Mouse (Mus musculus) CH12.LX (cell line): ENCODE measurements at regions not wholly inside any gene's neighbourhood (a gene's known extent, or its start where the extent isn't known, plus 50 kb on each side); places are given as distances from the start of the nearest gene placed in this dataset.

ENCODE experiments used
- DNase-seq: peaks from one replicate; pipeline ENCODE4 v3.0.0-alpha.2; 2013; ENCODE audit errors: extremely low read depth
- H3K27ac ChIP-seq: 2 replicates; pipeline ENCODE4 v1.5.1; 2012; ENCODE audit warnings: low read depth, mild to moderate bottlenecking, control low read depth, moderate library complexity; ENCODE audit not compliant: insufficient read depth
- H3K27me3 ChIP-seq: replicated peaks from 2 replicates; pipeline ENCODE3; 2012; ENCODE audit warnings: inconsistent platforms
- H3K36me3 ChIP-seq, 2 experiments: replicated peaks in 1 of 2; 2 replicates each; pipeline versions ENCODE3 to v1.6.1; 2012; ENCODE audit warnings: inconsistent platforms in 1 of 2, low read length in 1 of 2, mild to moderate bottlenecking in 1 of 2, mixed read lengths in 1 of 2, moderate library complexity in 1 of 2; ENCODE audit not compliant: control insufficient read depth in 1 of 2, insufficient read depth in 1 of 2
- H3K4me1 ChIP-seq, 2 experiments: 2 replicates each; pipeline ENCODE4 v1.6.1; 2012; ENCODE audit warnings: inconsistent platforms in 1 of 2, moderate library complexity in 1 of 2; ENCODE audit not compliant: insufficient read depth in 2 of 2, control insufficient read depth in 1 of 2
- H3K4me2 ChIP-seq: 2 replicates; pipeline ENCODE4 v1.6.1; 2012; ENCODE audit warnings: low read depth, mild to moderate bottlenecking, control low read depth; ENCODE audit not compliant: poor library complexity, insufficient read depth, severe bottlenecking
- H3K4me3 ChIP-seq, 3 experiments: fragments of 150-350 bp in 1 of 3; sonication (generic) in 1 of 3; replicated peaks in 1 of 3; 2 replicates each; pipeline versions ENCODE3 to v1.5.1; 2011 to 2012; ENCODE audit warnings: low read depth in 2 of 3, low read length in 2 of 3, mild to moderate bottlenecking in 2 of 3, moderate library complexity in 2 of 3, control low read depth in 1 of 3, improper control_type of control experiment in 1 of 3, inconsistent platforms in 1 of 3, mixed read lengths in 1 of 3; ENCODE audit not compliant: poor library complexity in 1 of 3
- H3K79me2 ChIP-seq: replicated peaks from 2 replicates; pipeline ENCODE4 v1.6.1; 2012; ENCODE audit warnings: mild to moderate bottlenecking, moderate library complexity; ENCODE audit not compliant: control insufficient read depth, poor library complexity, insufficient read depth, severe bottlenecking; ENCODE audit errors: extremely low read depth
- H3K9ac ChIP-seq: 2 replicates; pipeline ENCODE4 v1.6.1; 2012; ENCODE audit warnings: low read depth, mild to moderate bottlenecking, control low read depth, moderate library complexity; ENCODE audit not compliant: insufficient read depth
- H3K9me3 ChIP-seq: replicated peaks from 2 replicates; pipeline ENCODE3; 2012; ENCODE audit warnings: low read length, inconsistent platforms, mixed read lengths
- CHD1 ChIP-seq: IDR thresholded peaks from 2 replicates; pipeline ENCODE4 v1.6.1; 2012; ENCODE audit warnings: low read depth, low read length, improper control_type of control experiment, inconsistent platforms
- CTCF ChIP-seq, 2 experiments: IDR thresholded peaks in 1 of 2; conservative IDR thresholded peaks in 1 of 2; 2 replicates each; pipeline ENCODE4 v1.5.1; 2011 to 2012; ENCODE audit warnings: low read depth in 2 of 2, low read length in 2 of 2, improper control_type of control experiment in 1 of 2, inconsistent platforms in 1 of 2, mild to moderate bottlenecking in 1 of 2, moderate library complexity in 1 of 2
- ELF1 ChIP-seq: IDR thresholded peaks from 2 replicates; pipeline ENCODE4 v1.6.1; 2014; ENCODE audit warnings: low read depth, mild to moderate bottlenecking, inconsistent platforms, low read length, improper control_type of control experiment
- EP300 ChIP-seq: IDR thresholded peaks from 2 replicates; pipeline ENCODE4 v1.6.1; 2011; ENCODE audit warnings: low read length, improper control_type of control experiment
- IRF4 ChIP-seq: IDR thresholded peaks from 2 replicates; pipeline ENCODE4 v1.6.1; 2014; ENCODE audit warnings: low read depth, mild to moderate bottlenecking, inconsistent platforms, low read length, improper control_type of control experiment
- KAT2A ChIP-seq: IDR thresholded peaks from 2 replicates; pipeline ENCODE4 v1.6.1; 2012; ENCODE audit warnings: low read length, improper control_type of control experiment, inconsistent platforms; ENCODE audit not compliant: insufficient replicate concordance
- MAFK ChIP-seq: IDR thresholded peaks from 2 replicates; pipeline ENCODE4 v1.6.1; 2011; ENCODE audit warnings: low read length, improper control_type of control experiment; ENCODE audit not compliant: insufficient replicate concordance
- MAX ChIP-seq: IDR thresholded peaks from 2 replicates; pipeline ENCODE4 v1.6.1; 2011; ENCODE audit warnings: low read length, improper control_type of control experiment
- MEF2A ChIP-seq: IDR thresholded peaks from 2 replicates; pipeline ENCODE4 v1.6.1; 2014; ENCODE audit warnings: low read depth, mild to moderate bottlenecking, inconsistent platforms, low read length, improper control_type of control experiment, borderline replicate concordance
- MYC ChIP-seq: IDR thresholded peaks from 2 replicates; pipeline ENCODE4 v1.6.1; 2011; ENCODE audit warnings: low read depth, mild to moderate bottlenecking, improper control_type of control experiment, low read length
- NELFE ChIP-seq: IDR thresholded peaks from 2 replicates; pipeline ENCODE4 v1.6.1; 2011; ENCODE audit warnings: low read depth, low read length, improper control_type of control experiment
- NRF1 ChIP-seq: IDR thresholded peaks from 2 replicates; pipeline ENCODE4 v1.6.1; 2014; ENCODE audit warnings: low read depth, mild to moderate bottlenecking, inconsistent platforms, low read length, improper control_type of control experiment, moderate library complexity
- POLR2A ChIP-seq: IDR thresholded peaks from 2 replicates; pipeline ENCODE4 v1.6.1; 2011; ENCODE audit warnings: low read depth, mild to moderate bottlenecking, improper control_type of control experiment, low read length
- SIN3A ChIP-seq: IDR thresholded peaks from 2 replicates; pipeline ENCODE4 v1.6.1; 2012; ENCODE audit warnings: low read length, improper control_type of control experiment, inconsistent platforms
- SMC3 ChIP-seq: IDR thresholded peaks from 2 replicates; pipeline ENCODE4 v1.6.1; 2011; ENCODE audit warnings: low read depth, low read length, improper control_type of control experiment
- TBP ChIP-seq: conservative IDR thresholded peaks from 2 replicates; pipeline ENCODE4 v1.6.1; 2011; ENCODE audit warnings: low read depth, low read length, improper control_type of control experiment
- TCF12 ChIP-seq: IDR thresholded peaks from 2 replicates; pipeline ENCODE4 v1.6.1; 2014; ENCODE audit warnings: low read depth, mild to moderate bottlenecking, inconsistent platforms, low read length, improper control_type of control experiment
- UBTF ChIP-seq: IDR thresholded peaks from 2 replicates; pipeline ENCODE4 v1.6.1; 2012; ENCODE audit warnings: low read depth, mild to moderate bottlenecking, inconsistent platforms, low read length, improper control_type of control experiment, moderate library complexity
- USF1 ChIP-seq: IDR thresholded peaks from 2 replicates; pipeline ENCODE4 v1.6.1; 2014; ENCODE audit warnings: low read depth, mild to moderate bottlenecking, inconsistent platforms, low read length, improper control_type of control experiment
- ZMIZ1 ChIP-seq: IDR thresholded peaks from 2 replicates; pipeline ENCODE4 v1.6.1; 2012; ENCODE audit warnings: low read depth, mild to moderate bottlenecking, inconsistent platforms, low read length, improper control_type of control experiment
- ZNF384 ChIP-seq: IDR thresholded peaks from 2 replicates; pipeline ENCODE4 v1.6.1; 2012; ENCODE audit warnings: low read depth, low read length, improper control_type of control experiment, inconsistent platforms
- dilution Hi-C: fragments of 300-500 bp; cut with MboI; formaldehyde crosslinking; loops from 2 replicates; pipeline ENCODE4 v1.14.3; 2020; ENCODE audit warnings: low sequenced_read_pairs; ENCODE audit not compliant: extremely low pct_unique_long_range_greater_than_20kb, extremely low pct_ligation_motif_present
- in situ Hi-C: fragments of 300-500 bp; cut with MboI; formaldehyde crosslinking; loops from 3 replicates; pipeline ENCODE4 v1.14.3; 2019; ENCODE audit warnings: low sequenced_read_pairs, low pct_ligation_motif_present, low pct_unique_long_range_greater_than_20kb, mixed read lengths

- dilution Hi-C loops = no loop called here
- no peak for DNase-seq
- Histone ChIP-seq H3K27ac (no peak overlapping the region), H3K27me3 (no peaks in the 10 kb centered on the region), H3K9ac (no peak overlapping the region), H3K4me1 (no peaks in the 10 kb centered on the region), H3K36me3 (no peaks in the 10 kb centered on the region), H3K4me3 (no peak overlapping the region), H3K9me3 (no peaks in the 10 kb centered on the region), H3K79me2 (no peaks in the 10 kb centered on the region), H3K4me2 (no peak overlapping the region)
- in situ Hi-C loops = no loop called here
- TF ChIP-seq EP300 (no peak), IRF4 (no peak), UBTF (no peak), NELFE (no peak), KAT2A (no peak), ZMIZ1 (no peak), MAFK (no peak), MEF2A (no peak), USF1 (no peak), CHD1 (no peak), ZNF384 (no peak)
Observed at GRCm38 (mm10) chr12:9934158-9934557, 364.2 kb downstream of the Osr1 start.

DNA sequence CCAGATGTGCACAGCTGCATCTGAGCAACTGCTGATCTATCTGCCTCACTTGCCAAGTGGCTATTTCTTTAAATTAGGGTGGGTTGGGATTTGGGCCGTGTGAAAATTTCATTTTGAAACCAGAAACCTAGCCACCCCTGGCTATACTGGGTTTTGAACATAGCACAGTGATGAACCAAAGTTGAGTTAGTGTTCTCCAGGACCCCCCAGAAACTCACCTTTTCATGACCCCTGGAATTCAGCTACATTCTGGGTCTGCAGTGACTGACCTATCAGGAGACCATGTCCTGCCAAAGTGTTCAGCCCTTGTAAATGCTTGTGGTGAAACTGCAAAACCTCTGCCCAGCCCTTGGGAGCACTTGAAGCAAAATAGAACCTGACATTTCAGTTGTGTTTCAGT, 371.4 kb downstream of the Osr1 start:
- Histone ChIP-seq H3K4me3 (no peak overlapping the region), H3K79me2 (no peaks in the 10 kb centered on the region), H3K9ac (no peak overlapping the region), H3K4me1 (no peaks in the 10 kb centered on the region), H3K4me2 (no peak overlapping the region), H3K36me3 (no peaks in the 10 kb centered on the region), H3K27ac (no peak overlapping the region), H3K27me3 (no peaks in the 10 kb centered on the region), H3K9me3 (no peaks in the 10 kb centered on the region)
- in situ Hi-C loops = no loop called here
- dilution Hi-C loops = no loop called here
- TF ChIP-seq MEF2A (no peak), SIN3A (no peak), ZNF384 (no peak), TCF12 (no peak), NRF1 (no peak), MYC (no peak), IRF4 (no peak), TBP (no peak), USF1 (no peak), POLR2A (no peak), MAX (no peak), ELF1 (no peak), CTCF (conservative IDR thresholded peaks at IDR 0.05 in 1 of 2, IDR thresholded peaks at IDR 0.05 in 1 of 2; ENCODE audit: low read depth in 2 of 2, low read length in 2 of 2) (no peak), ZMIZ1 (no peak), UBTF (no peak), MAFK (no peak), SMC3 (no peak)
- DNase-seq = no peak
